Mouse (Mus musculus): Measurements from ENCODE around the gene Gpr141.

- TF ChIP-seq POLR2A (IDR thresholded peaks at IDR 0.05; ENCODE audit: borderline replicate concordance, insufficient read depth, low read length) (no peak), CTCF (IDR thresholded peaks at IDR 0.05; ENCODE audit: borderline replicate concordance, insufficient read depth, low read depth, low read length) (no peak)
These were observed 19.4 kb upstream of the Gpr141 start for GRCm38 (mm10) chr13:19843448-19843847.

All from cerebellum, adult 2 months (tissue).